Mouse (Mus musculus): ENCODE results near the gene Dennd4c.

DNA sequence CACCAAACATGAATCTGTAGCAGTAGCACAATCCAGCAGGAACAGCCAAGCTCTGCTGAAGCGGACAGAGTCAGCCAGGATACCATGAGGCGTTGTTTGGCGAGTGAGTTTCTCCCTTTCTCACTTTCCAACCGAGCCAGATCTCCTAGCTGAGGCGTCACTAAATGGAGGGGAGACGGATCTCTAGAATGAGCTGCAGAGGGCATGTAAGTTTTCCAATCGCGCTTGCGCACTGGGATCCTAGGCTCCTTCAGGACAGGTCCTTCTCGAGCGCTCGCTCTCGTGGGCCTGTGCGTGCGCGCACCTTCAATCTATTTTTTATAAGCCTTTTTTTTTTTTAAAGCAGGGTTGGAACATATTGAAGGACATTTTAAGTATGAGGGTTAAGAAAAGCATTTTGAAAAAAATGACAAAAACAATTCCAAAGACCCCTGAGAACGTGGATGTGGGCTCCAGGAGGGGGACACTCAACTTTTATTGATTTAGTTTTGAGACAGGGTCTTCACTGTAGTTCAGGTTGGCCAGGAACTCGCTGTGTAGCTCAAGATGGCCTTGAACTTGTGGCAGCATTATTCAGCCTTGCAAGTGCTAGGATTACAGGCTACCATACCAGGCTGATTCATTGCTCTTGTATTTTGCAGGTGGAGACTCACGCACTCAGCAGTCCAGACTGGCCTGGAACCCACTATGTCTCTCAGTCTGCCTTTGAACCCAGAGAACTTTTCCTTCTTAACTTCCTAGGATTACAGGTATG lies 14.1 kb upstream of the Dennd4c start:
- no peak for TF ChIP-seq CTCF (IDR thresholded peaks at IDR 0.05; ENCODE audit: extremely low read depth, insufficient read depth, insufficient read length, insufficient replicate concordance)
- no peak for TF ChIP-seq POLR2A (IDR thresholded peaks at IDR 0.05; ENCODE audit: low read depth, low read length)
